Mouse (Mus musculus): ENCODE data around the gene Spata17. TPM values are rescaled to one million over a fixed set of nuclear protein-coding genes. Genes with fewer than 3 reads are reported as not detected.
A peak's percentile ranks its signal among the peaks of the same experiment; 100 is the strongest.

Spata17 gene
- polyA plus RNA-seq, 1 experiment from 2014 or later = 0.86 TPM

DNA sequence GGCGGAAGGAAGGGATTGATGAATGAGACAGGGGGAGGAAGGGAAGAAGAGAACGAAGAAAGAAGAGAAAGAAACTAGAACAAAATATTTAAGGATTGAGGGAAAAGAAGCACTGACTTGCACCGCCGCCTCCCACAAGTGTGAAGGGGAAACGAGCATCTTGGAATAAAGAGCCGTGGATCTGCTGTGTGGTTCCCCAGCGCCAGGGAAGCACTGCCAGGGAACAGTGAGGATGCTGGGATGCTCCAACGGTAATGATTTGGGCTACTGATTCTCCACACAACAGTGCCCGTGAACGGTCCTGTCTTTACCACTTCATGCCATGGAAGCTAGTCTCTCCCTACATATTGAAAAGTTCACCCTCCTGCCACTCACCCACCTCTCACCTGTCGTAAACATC is 89.5 kb downstream of the Spata17 start:
- DNase-seq (ENCODE audit: low spot score) (no peak), ATAC-seq (replicated peaks; ENCODE audit: low FRiP score, low read depth) (no peak)
- Histone ChIP-seq H3K27ac (no peak overlapping the region), H3K36me3 (ENCODE audit: insufficient read depth, low read length) (no peaks in the 10 kb centered on the region), H3K9me3 (replicated peaks; ENCODE audit: low read length) (no peaks in the 10 kb centered on the region), H3K4me1 (replicated peaks; ENCODE audit: insufficient read depth, low read length) (no peaks in the 10 kb centered on the region), H3K4me2 (ENCODE audit: low read length) (no peak overlapping the region), H3K4me3 (replicated peaks; ENCODE audit: low read depth, low read length) (no peak overlapping the region), H3K27me3 (ENCODE audit: insufficient read depth, low read length) (no peaks in the 10 kb centered on the region), H3K9ac (ENCODE audit: low read depth, low read length) (no peak overlapping the region)
- no peak for TF ChIP-seq CTCF (IDR thresholded peaks at IDR 0.05; ENCODE audit: low read depth)
- 77% methylated on average over 11 of the region's 11 CpGs for WGBS

DNA sequence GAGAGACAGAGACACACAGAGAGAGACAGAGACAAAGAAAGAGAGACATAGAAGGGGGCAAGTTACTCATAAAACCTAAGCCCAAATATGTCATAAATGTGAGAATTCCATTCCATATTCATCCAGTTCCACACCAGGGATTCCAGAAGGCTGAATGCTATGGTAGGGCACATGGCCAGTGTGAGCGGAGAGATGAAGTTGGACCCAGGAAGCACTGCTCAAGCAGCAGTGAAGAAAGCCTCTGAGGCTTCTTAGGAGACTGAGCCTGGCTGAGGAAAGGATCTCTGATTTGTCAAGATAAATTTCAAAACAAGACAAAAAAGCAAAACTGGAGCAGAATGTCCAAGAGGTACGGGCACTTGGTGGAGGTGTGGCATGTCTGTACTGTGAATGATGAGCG is 90.3 kb downstream of the Spata17 start:
- H3K4me1 ChIP-seq (replicated peaks; ENCODE audit: insufficient read depth, low read length) = no peaks in the 10 kb centered on the region
- no peak for TF ChIP-seq CTCF (IDR thresholded peaks at IDR 0.05; ENCODE audit: low read depth)
- ATAC-seq (replicated peaks; ENCODE audit: low FRiP score, low read depth) = no peak
- H3K9ac ChIP-seq (ENCODE audit: low read depth, low read length) = no peak overlapping the region
- no peak overlapping the region for H3K27ac ChIP-seq
- 76% methylated on average over 3 of the region's 3 CpGs for WGBS
- no peak for DNase-seq (ENCODE audit: low spot score)
- no peaks in the 10 kb centered on the region for H3K36me3 ChIP-seq (ENCODE audit: insufficient read depth, low read length)
- H3K27me3 ChIP-seq (ENCODE audit: insufficient read depth, low read length) = no peaks in the 10 kb centered on the region
- no peak overlapping the region for H3K4me3 ChIP-seq (replicated peaks; ENCODE audit: low read depth, low read length)
- H3K9me3 ChIP-seq (replicated peaks; ENCODE audit: low read length) = no peaks in the 10 kb centered on the region
- H3K4me2 ChIP-seq (ENCODE audit: low read length) = no peak overlapping the region

DNA sequence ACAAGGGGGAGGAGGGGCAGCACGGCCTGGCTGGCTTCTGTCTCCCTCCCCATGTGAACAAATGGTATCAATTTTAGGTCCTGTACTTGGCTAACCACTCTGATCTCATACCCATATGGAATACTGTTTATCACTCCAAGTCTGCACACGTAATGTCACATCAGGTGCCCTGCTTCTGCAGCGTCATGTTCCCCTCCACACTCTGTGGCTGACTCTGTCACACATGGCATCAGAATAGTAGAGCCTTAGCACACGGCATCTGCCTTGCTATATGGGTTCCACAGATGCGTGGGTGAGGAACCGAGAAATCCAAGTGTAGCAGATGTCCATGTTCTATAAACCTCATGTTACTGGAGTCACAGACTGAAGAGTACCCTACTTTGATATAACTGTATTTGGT is 96.0 kb downstream of the Spata17 start:
- H3K27me3 ChIP-seq (ENCODE audit: insufficient read depth, low read length) = no peaks in the 10 kb centered on the region
- no peaks in the 10 kb centered on the region for H3K9me3 ChIP-seq (replicated peaks; ENCODE audit: low read length)
- H3K36me3 ChIP-seq (ENCODE audit: insufficient read depth, low read length) = no peaks in the 10 kb centered on the region
- ATAC-seq (replicated peaks; ENCODE audit: low FRiP score, low read depth) = no peak
- H3K4me1 ChIP-seq (replicated peaks; ENCODE audit: insufficient read depth, low read length) = no peaks in the 10 kb centered on the region
- WGBS = 92% methylated on average over 6 of the region's 6 CpGs
- H3K27ac ChIP-seq = no peak overlapping the region
- no peak overlapping the region for H3K4me3 ChIP-seq (replicated peaks; ENCODE audit: low read depth, low read length)
- no peak overlapping the region for H3K9ac ChIP-seq (ENCODE audit: low read depth, low read length)
- TF ChIP-seq CTCF (IDR thresholded peaks at IDR 0.05; ENCODE audit: low read depth) = no peak
- H3K4me2 ChIP-seq (ENCODE audit: low read length) = no peak overlapping the region
- no peak for DNase-seq (ENCODE audit: low spot score)

DNA sequence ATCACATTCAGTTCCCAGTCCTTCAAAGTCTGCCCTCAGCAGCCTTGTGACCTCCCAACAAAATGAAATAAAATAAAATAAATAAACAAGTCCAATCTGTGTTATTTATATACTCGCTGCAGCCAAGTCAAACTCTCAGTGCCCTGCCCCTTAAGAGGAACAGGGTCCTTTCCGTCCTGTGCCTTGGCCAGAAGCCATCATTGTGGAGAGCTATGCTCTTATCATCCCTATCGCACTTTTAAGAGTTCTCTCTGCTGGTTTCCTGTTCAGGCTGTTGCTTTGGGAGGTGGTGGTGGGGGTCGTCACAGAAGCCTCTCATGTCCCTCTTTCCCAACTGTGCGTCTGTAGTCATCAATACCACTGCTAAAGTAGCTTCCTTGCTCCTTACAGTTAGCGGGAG is 97.2 kb downstream of the Spata17 start:
- Histone ChIP-seq H3K4me3 (replicated peaks; ENCODE audit: low read depth, low read length) (no peak overlapping the region), H3K4me1 (replicated peaks; ENCODE audit: insufficient read depth, low read length) (no peaks in the 10 kb centered on the region), H3K4me2 (ENCODE audit: low read length) (no peak overlapping the region), H3K9ac (ENCODE audit: low read depth, low read length) (no peak overlapping the region), H3K36me3 (ENCODE audit: insufficient read depth, low read length) (no peaks in the 10 kb centered on the region), H3K27ac (no peak overlapping the region), H3K27me3 (ENCODE audit: insufficient read depth, low read length) (no peaks in the 10 kb centered on the region), H3K9me3 (replicated peaks; ENCODE audit: low read length) (no peaks in the 10 kb centered on the region)
- 56% methylated on average over 6 of the region's 6 CpGs for WGBS
- ATAC-seq (replicated peaks; ENCODE audit: low FRiP score, low read depth) = no peak
- DNase-seq (ENCODE audit: low spot score) = peak; percentile 12
- no peak for TF ChIP-seq CTCF (IDR thresholded peaks at IDR 0.05; ENCODE audit: low read depth)

DNA sequence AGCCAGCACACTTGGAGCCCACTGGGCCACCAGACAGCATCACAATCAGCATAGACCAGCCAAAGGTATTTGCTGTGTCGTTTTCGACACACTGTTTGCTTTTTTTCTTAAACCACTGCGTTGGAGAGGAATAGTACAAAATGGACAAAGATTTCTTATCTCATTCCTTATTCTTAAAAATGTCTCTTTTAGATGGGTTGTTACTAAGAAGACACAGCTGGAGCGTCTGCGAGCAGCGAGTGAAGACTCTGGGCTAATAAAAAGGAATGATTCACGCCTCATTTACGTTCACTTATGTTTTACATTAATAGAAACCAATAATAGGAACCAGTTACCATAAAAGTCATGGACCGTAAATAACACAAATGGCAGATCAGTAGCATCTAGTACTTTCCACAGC is 101.5 kb downstream of the Spata17 start:
- H3K4me3 ChIP-seq (replicated peaks; ENCODE audit: low read depth, low read length) = no peak overlapping the region
- H3K9ac ChIP-seq (ENCODE audit: low read depth, low read length) = no peak overlapping the region
- H3K27ac ChIP-seq = no peak overlapping the region
- ATAC-seq (replicated peaks; ENCODE audit: low FRiP score, low read depth) (no peak), DNase-seq (ENCODE audit: low spot score) (no peak)
- 60% methylated on average over 9 of the region's 9 CpGs for WGBS
- H3K4me2 ChIP-seq (ENCODE audit: low read length) = no peak overlapping the region
- no peaks in the 10 kb centered on the region for H3K27me3 ChIP-seq (ENCODE audit: insufficient read depth, low read length)
- no peaks in the 10 kb centered on the region for H3K4me1 ChIP-seq (replicated peaks; ENCODE audit: insufficient read depth, low read length)
- no peak for TF ChIP-seq CTCF (IDR thresholded peaks at IDR 0.05; ENCODE audit: low read depth)
- H3K9me3 ChIP-seq (replicated peaks; ENCODE audit: low read length) = no peaks in the 10 kb centered on the region
- H3K36me3 ChIP-seq (ENCODE audit: insufficient read depth, low read length) = no peaks in the 10 kb centered on the region

DNA sequence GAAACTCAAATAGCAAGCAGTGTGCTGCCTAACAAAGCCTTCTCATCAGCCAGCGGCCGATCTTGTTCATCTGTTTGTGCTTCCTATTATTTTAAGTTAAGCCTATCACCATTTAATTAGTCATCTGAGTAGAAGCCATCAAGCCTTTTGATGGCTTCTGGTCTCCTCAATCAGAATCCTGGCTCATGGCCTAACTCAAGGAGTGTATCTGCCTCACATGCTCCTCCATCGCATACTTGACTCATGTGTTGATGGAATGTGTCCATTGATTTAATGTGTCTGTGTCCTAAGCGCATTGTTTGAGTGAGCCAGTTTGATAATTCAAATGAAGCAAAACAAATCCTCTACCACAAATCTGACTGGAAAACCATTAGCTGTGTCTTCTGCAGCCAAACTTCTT is 113.1 kb downstream of the Spata17 start:
- whole genome bisulfite sequencing = 78% methylated on average over 4 of the region's 4 CpGs
- ATAC-seq (replicated peaks; ENCODE audit: low FRiP score, low read depth) (no peak), DNase-seq (ENCODE audit: low spot score) (no peak)
- Histone ChIP-seq H3K4me3 (replicated peaks; ENCODE audit: low read depth, low read length) (no peak overlapping the region), H3K9ac (ENCODE audit: low read depth, low read length) (no peak overlapping the region), H3K27ac (no peak overlapping the region), H3K36me3 (ENCODE audit: insufficient read depth, low read length) (no peaks in the 10 kb centered on the region), H3K27me3 (ENCODE audit: insufficient read depth, low read length) (no peaks in the 10 kb centered on the region), H3K9me3 (replicated peaks; ENCODE audit: low read length) (no peaks in the 10 kb centered on the region), H3K4me2 (ENCODE audit: low read length) (no peak overlapping the region), H3K4me1 (replicated peaks; ENCODE audit: insufficient read depth, low read length) (no peaks in the 10 kb centered on the region)
- TF ChIP-seq CTCF (IDR thresholded peaks at IDR 0.05; ENCODE audit: low read depth) = no peak

DNA sequence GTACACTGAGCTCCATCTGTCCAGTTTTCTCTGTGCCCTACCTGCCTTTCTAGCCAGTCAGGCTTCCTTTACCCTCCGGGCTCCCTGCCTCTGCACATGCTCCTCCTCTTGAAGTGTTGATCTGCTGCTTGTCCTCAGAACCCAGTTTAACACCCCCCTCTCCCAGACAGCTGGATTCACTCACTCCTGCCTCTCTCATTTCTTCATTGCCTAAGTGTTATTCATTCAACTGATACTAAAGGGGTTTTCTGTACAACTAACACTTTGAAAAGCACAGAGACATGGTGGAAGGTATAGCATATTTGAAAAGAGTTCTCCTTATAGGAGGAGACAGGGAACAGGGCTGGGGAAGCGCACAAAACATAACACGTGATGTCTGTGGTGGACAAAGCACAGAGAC is 114.1 kb downstream of the Spata17 start:
- ATAC-seq (replicated peaks; ENCODE audit: low FRiP score, low read depth) (no peak), DNase-seq (ENCODE audit: low spot score) (peak; percentile 19)

More for the DNA sequence above, 114.1 kb downstream of the Spata17 start:
- H3K27ac ChIP-seq = no peak overlapping the region
- 68% methylated on average over 3 of the region's 3 CpGs for WGBS
- no peak overlapping the region for H3K4me2 ChIP-seq (ENCODE audit: low read length)
- H3K9me3 ChIP-seq (replicated peaks; ENCODE audit: low read length) = no peaks in the 10 kb centered on the region
- no peaks in the 10 kb centered on the region for H3K27me3 ChIP-seq (ENCODE audit: insufficient read depth, low read length)
- no peak overlapping the region for H3K4me3 ChIP-seq (replicated peaks; ENCODE audit: low read depth, low read length)
- no peaks in the 10 kb centered on the region for H3K4me1 ChIP-seq (replicated peaks; ENCODE audit: insufficient read depth, low read length)
- no peak for TF ChIP-seq CTCF (IDR thresholded peaks at IDR 0.05; ENCODE audit: low read depth)
- no peak overlapping the region for H3K9ac ChIP-seq (ENCODE audit: low read depth, low read length)
- no peaks in the 10 kb centered on the region for H3K36me3 ChIP-seq (ENCODE audit: insufficient read depth, low read length)

Measured in kidney, postnatal 0 days (tissue).